ENCODE assay signal across 9 mouse cellular contexts in genomic region chrX:167497780-167498179, GRCm38 (mm10).
DNase-seq lines count a peak whose midpoint lies in the region; ATAC-seq and TF ChIP-seq lines count a peak whose summit lies in the region.
"Had no signal": no experiment of that assay in that cellular context is flagged by ENCODE, and none has a peak within 500 bp of the region (broad histone marks: within the 10 kb centered on the region; RNA-seq: fewer than 3 reads in every experiment).

No protein-coding gene starts in this region.

- H3K4me3 ChIP-seq in liver, adult 2 months (ENCODE audit: insufficient read depth, low read depth, low read length): no peak overlapping the region
- H3K4me3 ChIP-seq in liver, embryonic 11.5 days (ENCODE audit: low read depth, low read length): no peak overlapping the region
- H3K4me3 ChIP-seq in limb, embryonic 10.5 days: no peak overlapping the region
- H3K4me3 ChIP-seq in neural tube, embryonic 11.5 days (ENCODE audit: low read depth, low read length): no peak overlapping the region
- no peak overlapping the region for H3K4me3 ChIP-seq in testis, adult 2 months (ENCODE audit: control insufficient read depth, low read depth, low read length)
- H3K4me3 ChIP-seq: embryonic facial prominence, embryonic 13.5 days had no signal

- no peak for TF ChIP-seq POLR2A in liver, adult 2 months (IDR thresholded peaks at IDR 0.05; ENCODE audit: extremely low read depth, insufficient read depth, low read length)
- TF ChIP-seq POLR2A in testis, adult 2 months (IDR thresholded peaks at IDR 0.05; ENCODE audit: control insufficient read depth, low read depth, low read length): no peak

- peak; percentile 73 for TF ChIP-seq CTCF in liver, adult 2 months (IDR thresholded peaks at IDR 0.05; ENCODE audit: low read depth, low read length)
- peak; percentile 50; the same call in 1 of the 2 replicates for TF ChIP-seq CTCF in testis, adult 2 months (IDR thresholded peaks at IDR 0.05; ENCODE audit: control insufficient read depth, insufficient read depth, insufficient replicate concordance, low read depth, low read length)

- DNase-seq in liver, adult 2 months (ENCODE audit: extremely low read depth, low read depth, low spot score): peak; percentile 40
- DNase-seq in liver, embryonic 11.5 days (ENCODE audit: low spot score): no peak
- peak; percentile 14 for DNase-seq in cerebellum, adult 11-12 months
- DNase-seq in kidney, adult 8-10 months: peak; percentile 28 to 34
- DNase-seq in limb, embryonic 10.5 days (ENCODE audit: low spot score): peak; percentile 70
- DNase-seq in neural tube, embryonic 11.5 days (ENCODE audit: low spot score): peak; percentile 54

- no peaks in the 10 kb centered on the region for H3K36me3 ChIP-seq in liver, adult 2 months (ENCODE audit: control insufficient read depth, insufficient read depth, low read length)
- no peaks in the 10 kb centered on the region for H3K36me3 ChIP-seq in liver, embryonic 11.5 days (ENCODE audit: control insufficient read depth, insufficient read depth, low read length)
- no peaks in the 10 kb centered on the region for H3K36me3 ChIP-seq in limb, embryonic 10.5 days
- H3K36me3 ChIP-seq in neural tube, embryonic 11.5 days (ENCODE audit: control insufficient read depth, insufficient read depth, low read length): no peaks in the 10 kb centered on the region
- no peaks in the 10 kb centered on the region for H3K36me3 ChIP-seq in testis, adult 2 months (ENCODE audit: control insufficient read depth, insufficient read depth, low read length)
- H3K36me3 ChIP-seq: embryonic facial prominence, embryonic 13.5 days had no signal

- H3K27me3 ChIP-seq in liver, adult 2 months (ENCODE audit: control insufficient read depth, insufficient read depth, low read length): no peaks in the 10 kb centered on the region
- peaks cover 17% of the 10 kb centered on the region; the same call in 1 of the 2 replicates for H3K27me3 ChIP-seq in liver, embryonic 11.5 days (replicated peaks; ENCODE audit: control insufficient read depth, insufficient read depth, low read length)
- H3K27me3 ChIP-seq in limb, embryonic 10.5 days (ENCODE audit: low read depth, poor library complexity, severe bottlenecking): peaks cover 89% of the 10 kb centered on the region
- 0 out of 2 replicates have a peak, but pooled peaks cover 4% of the 10 kb centered on the region for H3K27me3 ChIP-seq in neural tube, embryonic 11.5 days (ENCODE audit: control insufficient read depth, insufficient read depth, low read length)
- H3K27me3 ChIP-seq in testis, adult 2 months (ENCODE audit: control insufficient read depth, insufficient read depth, low read length): no peaks in the 10 kb centered on the region

- no peaks in the 10 kb centered on the region for H3K9me3 ChIP-seq in liver, embryonic 11.5 days (ENCODE audit: control insufficient read depth, low read length)
- H3K9me3 ChIP-seq in limb, embryonic 10.5 days (replicated peaks): no peaks in the 10 kb centered on the region
- no peaks in the 10 kb centered on the region for H3K9me3 ChIP-seq in neural tube, embryonic 11.5 days (ENCODE audit: control insufficient read depth, low read length)
- H3K9me3 ChIP-seq: embryonic facial prominence, embryonic 13.5 days had no signal

- no peak overlapping the region for H3K4me2 ChIP-seq in liver, embryonic 11.5 days
- no peak overlapping the region for H3K4me2 ChIP-seq in neural tube, embryonic 11.5 days (ENCODE audit: low read depth)
- H3K4me2 ChIP-seq: embryonic facial prominence, embryonic 13.5 days had no signal

- H3K79me2 ChIP-seq in liver, adult 2 months (ENCODE audit: control insufficient read depth, insufficient read depth, low read length): no peaks in the 10 kb centered on the region

- no peak overlapping the region for H3K9ac ChIP-seq in liver, adult 2 months (ENCODE audit: low read depth, low read length)
- no peak overlapping the region for H3K9ac ChIP-seq in liver, embryonic 11.5 days (ENCODE audit: low read depth, low read length)
- no peak overlapping the region for H3K9ac ChIP-seq in neural tube, embryonic 11.5 days (ENCODE audit: low read length)
- H3K9ac ChIP-seq: embryonic facial prominence, embryonic 13.5 days had no signal

- 18% methylated on average over 11 of the region's 11 CpGs for WGBS in liver, adult 2 months
- WGBS in liver, embryonic 11.5 days: 31% methylated on average over 11 of the region's 11 CpGs
- WGBS in limb, embryonic 10.5 days: 31% methylated on average over 11 of the region's 11 CpGs
- 39% methylated on average over 11 of the region's 11 CpGs for WGBS in neural tube, embryonic 11.5 days

- no peaks in the 10 kb centered on the region for H3K4me1 ChIP-seq in liver, adult 2 months (ENCODE audit: control insufficient read depth, insufficient read depth, low read length)
- H3K4me1 ChIP-seq in liver, embryonic 11.5 days (replicated peaks; ENCODE audit: control insufficient read depth, insufficient read depth, low read length): no peaks in the 10 kb centered on the region
- no peaks in the 10 kb centered on the region for H3K4me1 ChIP-seq in limb, embryonic 10.5 days
- no peaks in the 10 kb centered on the region for H3K4me1 ChIP-seq in neural tube, embryonic 11.5 days (ENCODE audit: control insufficient read depth, insufficient read depth, low read length)
- H3K4me1 ChIP-seq in testis, adult 2 months (ENCODE audit: control insufficient read depth, insufficient read depth, low read length): no peaks in the 10 kb centered on the region
- H3K4me1 ChIP-seq: embryonic facial prominence, embryonic 13.5 days had no signal

- no peak for ATAC-seq in liver, embryonic 11.5 days (replicated peaks; ENCODE audit: low FRiP score)
- ATAC-seq in frontal cortex, adult (ENCODE audit: low TSS enrichment): peak; percentile 92
- peak; percentile 83 for ATAC-seq in neural tube, embryonic 11.5 days (ENCODE audit: insufficient read depth, low FRiP score, low TSS enrichment)

- no peak overlapping the region for H3K27ac ChIP-seq in liver, adult 2 months (replicated peaks; ENCODE audit: insufficient read depth, low read depth, low read length)
- no peak overlapping the region for H3K27ac ChIP-seq in liver, embryonic 11.5 days (ENCODE audit: low read depth, low read length)
- no peak overlapping the region for H3K27ac ChIP-seq in limb, embryonic 10.5 days
- H3K27ac ChIP-seq in neural tube, embryonic 11.5 days (ENCODE audit: low read depth, low read length): no peak overlapping the region
- H3K27ac ChIP-seq in testis, adult 2 months (ENCODE audit: control insufficient read depth, insufficient read depth, low read depth, low read length): no peak overlapping the region
- H3K27ac ChIP-seq: embryonic facial prominence, embryonic 13.5 days had no signal
